Mouse (Mus musculus) lung, embryonic 14.5 days (tissue): ENCODE results near the gene Spata20. TPM values are rescaled to one million over a fixed set of nuclear protein-coding genes. Genes with fewer than 3 reads are reported as not detected.

Experiments
- ATAC-seq: fragments of 200-750 bp; cut with Nextera tagmentation; 2 replicates; pipeline ENCODE4 v1.8.0; 2017; ENCODE audit warnings: mild to moderate bottlenecking, moderate TSS enrichment, moderate library complexity; ENCODE audit not compliant: insufficient read depth
- DNase-seq: peaks from one replicate; pipeline ENCODE4 v3.0.0-alpha.2; 2015
- H3K27ac ChIP-seq: fragments of 300-500 bp; sonication (generic); 2 replicates; pipeline ENCODE4 v1.5.1; 2014; ENCODE audit warnings: low read depth, mild to moderate bottlenecking, moderate library complexity
- H3K27me3 ChIP-seq: fragments of 300-500 bp; sonication (generic); 2 replicates; pipeline ENCODE4 v1.6.1; 2014; ENCODE audit warnings: low read length, control low read depth; ENCODE audit not compliant: insufficient read depth
- H3K36me3 ChIP-seq: fragments of 300-500 bp; sonication (generic); 2 replicates; pipeline ENCODE4 v1.6.1; 2014; ENCODE audit warnings: control low read depth; ENCODE audit not compliant: insufficient read depth
- H3K4me1 ChIP-seq: fragments of 300-500 bp; sonication (generic); 2 replicates; pipeline ENCODE4 v1.6.1; 2014; ENCODE audit warnings: antibody characterized with exemption, control low read depth; ENCODE audit not compliant: insufficient read depth
- H3K4me2 ChIP-seq: fragments of 300-500 bp; sonication (generic); 2 replicates; pipeline ENCODE4 v1.6.1; 2014; ENCODE audit warnings: mild to moderate bottlenecking
- H3K4me3 ChIP-seq: fragments of 300-500 bp; sonication (generic); 2 replicates; pipeline ENCODE4 v1.5.1; 2014; ENCODE audit warnings: low read depth, low read length
- H3K9ac ChIP-seq: fragments of 300-500 bp; sonication (generic); 2 replicates; pipeline ENCODE4 v1.6.1; 2014
- H3K9me3 ChIP-seq: fragments of 300-500 bp; sonication (generic); 2 replicates; pipeline ENCODE4 v1.6.1; 2016; ENCODE audit warnings: low read depth, low read length, control low read depth
- CTCF ChIP-seq: IDR thresholded peaks from 2 replicates; pipeline ENCODE4 v1.5.1; 2016; ENCODE audit warnings: antibody characterized with exemption, low read depth
- WGBS: fragments of 180-500 bp; shearing (Covaris S2); extraction: QIAGEN DNeasy Blood & Tissue Kit; methylation state at CpG from one replicate; pipeline ENCODE4 v1.1.7; 2014; 5-methylcytosine and 5-hydroxymethylcytosine counted together
- polyA plus RNA-seq: library from polyadenylated mRNA; unstranded; fragments of >200 nt; fragmentation: Nextera tagmentation; extraction: Ambion mirVana; gene quantifications from 2 replicates; pipeline ENCODE4 v1.2.1, GENCODE M21; 2014

Spata20 gene
- polyA plus RNA-seq, 1 experiment from 2014 or later = 0.42 TPM

DNA sequence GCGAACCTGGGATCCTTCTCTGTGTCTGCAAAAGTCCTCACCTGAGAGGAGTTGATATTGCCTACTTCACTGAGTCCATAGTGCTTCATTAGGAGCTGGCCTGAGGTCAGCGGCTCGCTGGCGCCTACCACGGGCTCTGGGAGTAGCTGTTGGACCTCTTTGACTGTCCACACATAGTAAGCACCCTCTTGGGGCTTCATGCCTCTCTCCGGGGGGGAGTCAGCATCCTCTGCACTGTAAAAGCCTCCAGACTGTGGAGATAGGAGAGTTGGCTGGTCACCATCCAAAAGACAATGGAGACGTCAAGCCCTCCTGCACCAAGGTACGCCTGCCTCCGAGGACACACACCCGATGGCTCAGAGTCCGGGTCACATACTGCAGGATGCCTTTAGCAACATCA is 3.2 kb downstream of the Spata20 start:
- H3K4me3 ChIP-seq = no peak overlapping the region
- no peak for ATAC-seq
- no peak for TF ChIP-seq CTCF
- H3K4me1 ChIP-seq = no peaks in the 10 kb centered on the region
- H3K36me3 ChIP-seq = no peaks in the 10 kb centered on the region
- WGBS = 85% methylated on average over 11 of the region's 11 CpGs
- H3K9ac ChIP-seq = no peak overlapping the region
- no peak overlapping the region for H3K27ac ChIP-seq
- DNase-seq = no peak
- H3K27me3 ChIP-seq = 0 out of 2 replicates have a peak, but pooled peaks cover 5% of the 10 kb centered on the region
- no peak overlapping the region for H3K4me2 ChIP-seq
- H3K9me3 ChIP-seq = no peaks in the 10 kb centered on the region

DNA sequence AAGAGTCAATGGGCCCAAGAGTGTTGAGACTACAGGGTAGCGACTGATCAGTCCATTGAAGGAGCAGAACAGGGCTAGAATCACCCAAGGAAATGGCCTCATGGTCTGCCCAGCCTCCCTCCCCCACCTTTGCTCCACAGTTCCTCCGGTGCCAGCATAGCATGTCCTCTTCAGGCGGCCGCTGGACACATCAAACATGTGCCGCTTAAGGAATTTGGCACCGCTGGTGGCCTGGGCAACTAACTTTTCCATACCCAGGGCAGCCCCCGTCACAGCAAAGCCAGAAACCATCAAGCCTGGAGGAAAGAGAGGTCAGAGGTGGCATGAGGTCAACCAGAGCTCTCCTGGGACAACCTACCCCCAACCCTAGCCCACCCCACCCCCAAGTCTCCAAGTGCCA is 4.0 kb downstream of the Spata20 start:
- ATAC-seq = no peak
- Histone ChIP-seq H3K4me1 (no peaks in the 10 kb centered on the region), H3K4me2 (no peak overlapping the region), H3K36me3 (no peaks in the 10 kb centered on the region), H3K27me3 (0 out of 2 replicates have a peak, but pooled peaks cover 3% of the 10 kb centered on the region), H3K4me3 (no peak overlapping the region), H3K9ac (no peak overlapping the region), H3K27ac (no peak overlapping the region), H3K9me3 (no peaks in the 10 kb centered on the region)
- 90% methylated on average over 7 of the region's 7 CpGs for WGBS
- no peak for TF ChIP-seq CTCF
- DNase-seq = no peak

DNA sequence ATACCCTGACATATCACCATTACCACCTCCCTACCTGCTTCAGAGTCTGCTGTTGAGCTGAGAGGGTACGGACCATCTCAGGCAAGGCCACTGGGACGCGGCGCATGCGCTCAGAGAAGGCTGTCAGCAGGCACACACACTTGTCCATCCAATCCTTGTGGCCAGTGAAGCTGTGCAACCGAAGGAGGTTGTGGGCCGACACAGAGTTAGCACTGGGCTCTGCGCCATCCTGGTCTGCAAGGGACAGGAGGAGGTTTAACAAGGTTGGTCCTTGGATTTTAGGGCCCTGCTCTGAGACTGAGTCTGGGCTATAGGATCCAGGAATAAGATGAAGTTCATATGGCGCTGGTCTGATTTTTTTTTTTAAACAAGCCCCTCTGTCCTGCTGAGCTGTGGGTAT is 5.6 kb downstream of the Spata20 start:
- H3K27ac ChIP-seq = no peak overlapping the region
- H3K9ac ChIP-seq = no peak overlapping the region
- H3K9me3 ChIP-seq = no peaks in the 10 kb centered on the region
- no peak for TF ChIP-seq CTCF
- H3K36me3 ChIP-seq = no peaks in the 10 kb centered on the region
- no peak for DNase-seq
- H3K27me3 ChIP-seq = peaks cover under 1% of the 10 kb centered on the region
- H3K4me2 ChIP-seq = no peak overlapping the region
- H3K4me3 ChIP-seq = no peak overlapping the region
- 84% methylated on average over 9 of the region's 9 CpGs for WGBS
- ATAC-seq = no peak
- H3K4me1 ChIP-seq = no peaks in the 10 kb centered on the region

DNA sequence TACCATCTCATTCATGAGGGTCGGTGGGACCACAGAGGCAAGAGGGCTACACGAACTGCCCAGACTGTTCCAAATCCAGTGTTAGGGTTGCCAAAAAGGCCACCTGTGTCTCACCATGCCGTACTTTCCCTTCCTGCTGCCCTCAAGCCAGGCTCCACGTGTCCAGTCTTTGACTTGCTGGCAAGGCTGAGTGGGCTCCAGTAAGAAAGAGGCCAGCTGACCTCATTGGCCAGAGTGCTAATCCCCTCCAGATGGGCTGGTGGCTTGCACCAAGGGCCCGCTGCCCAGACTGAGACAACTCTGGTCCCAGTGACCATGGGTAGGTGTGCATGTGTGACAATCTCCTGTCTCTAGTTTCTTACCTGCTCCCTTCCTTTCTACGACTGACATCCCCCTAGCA is 8.3 kb downstream of the Spata20 start:
- no peaks in the 10 kb centered on the region for H3K9me3 ChIP-seq
- TF ChIP-seq CTCF = no peak
- H3K36me3 ChIP-seq = no peaks in the 10 kb centered on the region
- H3K27me3 ChIP-seq = peaks cover 25% of the 10 kb centered on the region
- no peak overlapping the region for H3K9ac ChIP-seq
- peaks cover 9% of the 10 kb centered on the region; the same call in 1 of the 2 replicates for H3K4me1 ChIP-seq
- WGBS = 74% methylated on average over 6 of the region's 6 CpGs
- no peak overlapping the region for H3K4me2 ChIP-seq
- ATAC-seq (no peak), DNase-seq (no peak)
- no peak overlapping the region for H3K4me3 ChIP-seq
- H3K27ac ChIP-seq = no peak overlapping the region

DNA sequence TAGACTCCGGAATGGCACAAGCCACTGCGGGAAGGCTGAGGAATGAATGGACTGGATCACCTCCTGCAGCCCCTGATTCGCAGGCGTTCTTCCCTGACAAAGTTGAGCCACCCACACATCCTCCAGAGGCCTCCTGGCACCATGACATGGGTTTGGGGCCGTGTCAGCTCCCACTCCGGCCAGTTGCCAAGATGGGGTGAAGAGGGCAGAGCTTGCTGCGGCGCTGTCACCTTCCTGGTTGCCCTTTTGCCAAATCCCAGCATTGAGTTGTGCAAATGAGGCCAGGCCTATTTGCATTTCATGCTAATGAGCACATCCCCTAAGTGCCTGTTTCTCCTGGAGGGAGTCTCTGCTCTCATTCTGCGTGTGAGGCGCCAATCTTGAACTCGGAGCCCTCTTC is 10.3 kb downstream of the Spata20 start:
- H3K36me3 ChIP-seq = no peaks in the 10 kb centered on the region
- peaks cover 16% of the 10 kb centered on the region; the same call in 1 of the 2 replicates for H3K4me1 ChIP-seq
- TF ChIP-seq CTCF = no peak
- DNase-seq (peak; percentile 11), ATAC-seq (no peak)
- no peak overlapping the region for H3K4me2 ChIP-seq
- no peak overlapping the region for H3K9ac ChIP-seq
- H3K27me3 ChIP-seq = peaks cover 36% of the 10 kb centered on the region
- no peaks in the 10 kb centered on the region for H3K9me3 ChIP-seq
- 18% methylated on average over 11 of the region's 11 CpGs for WGBS
- no peak overlapping the region for H3K27ac ChIP-seq
- no peak overlapping the region for H3K4me3 ChIP-seq

DNA sequence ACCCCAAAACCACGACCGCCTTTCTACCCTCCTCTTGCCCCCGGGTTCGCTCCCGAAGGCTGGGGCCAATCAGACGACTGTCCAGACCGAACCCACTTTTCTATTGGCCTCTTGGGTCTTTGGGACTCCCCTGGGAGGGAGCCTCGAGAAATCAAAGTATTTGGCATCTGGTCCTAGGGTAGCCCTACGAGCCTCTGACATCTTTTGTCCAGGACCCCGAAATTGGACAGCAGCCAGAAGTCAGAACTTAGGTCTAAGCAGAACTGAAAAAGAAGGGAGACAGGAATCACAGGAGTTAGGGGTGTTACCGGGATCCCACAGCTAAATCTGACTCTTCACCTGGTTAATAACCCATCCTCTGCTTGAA is 11.5 kb downstream of the Spata20 start:
- TF ChIP-seq CTCF = no peak
- peak overlapping the region; percentile 91 for H3K27ac ChIP-seq
- DNase-seq (peak; percentile 83), ATAC-seq (no peak)
- H3K4me1 ChIP-seq = peaks cover 19% of the 10 kb centered on the region
- no peaks in the 10 kb centered on the region for H3K36me3 ChIP-seq
- 3% methylated on average over 11 of the region's 11 CpGs for whole genome bisulfite sequencing
- H3K9me3 ChIP-seq = no peaks in the 10 kb centered on the region
- peak overlapping the region; percentile 72 for H3K4me3 ChIP-seq
- H3K4me2 ChIP-seq = peak overlapping the region; percentile 92
- peaks cover 36% of the 10 kb centered on the region for H3K27me3 ChIP-seq
- peak overlapping the region; percentile 77; the same call in 1 of the 2 replicates for H3K9ac ChIP-seq

DNA sequence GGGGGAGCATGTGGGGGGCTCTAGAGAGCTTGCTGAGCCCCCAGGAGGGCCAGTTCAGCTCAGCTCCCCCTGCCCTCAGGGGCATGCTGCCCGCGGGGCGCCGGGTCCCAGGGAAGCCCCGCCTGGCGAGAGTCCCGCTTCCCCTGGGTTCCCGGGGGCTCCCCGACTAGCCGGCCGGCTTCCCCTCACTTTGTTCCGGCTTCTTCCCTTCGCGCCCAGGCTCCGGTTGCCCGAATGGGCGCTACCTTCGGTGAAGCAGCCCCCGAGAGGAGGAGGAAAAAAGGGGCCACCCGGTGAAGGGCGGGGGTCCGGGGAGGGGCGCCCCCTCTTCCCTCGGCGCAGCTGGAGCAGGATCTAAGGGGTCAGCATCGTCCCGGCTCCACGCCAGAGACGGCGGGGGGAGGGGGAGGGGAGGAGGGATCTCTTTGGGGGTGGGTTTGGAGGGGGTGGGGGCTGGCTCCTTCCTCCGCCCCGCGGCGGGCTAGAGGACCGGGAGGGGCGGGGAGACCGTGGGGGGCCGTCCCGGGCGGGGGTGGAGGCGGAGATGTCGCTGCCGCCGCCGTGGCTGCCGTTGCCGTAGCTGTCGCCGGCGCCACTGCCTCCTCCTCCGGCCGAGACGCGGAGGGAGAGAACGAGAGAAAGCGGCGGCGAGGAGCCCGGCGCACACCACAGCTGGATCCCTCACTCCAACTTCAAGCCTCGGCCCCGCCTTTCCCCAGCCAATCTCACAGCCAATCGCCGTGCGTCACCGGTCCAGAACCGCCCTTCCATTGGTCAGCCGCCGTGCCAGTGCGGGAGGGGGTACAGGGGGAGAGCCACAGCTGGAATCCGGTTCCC is 12.1 kb downstream of the Spata20 start, which contains the start of gene Cacna1g:
Gene Cacna1g (minus strand): TSS at position 492 of the 837 bp plus-strand sequence.
- H3K4me1 ChIP-seq = peaks cover 25% of the 10 kb centered on the region
- no peaks in the 10 kb centered on the region for H3K36me3 ChIP-seq
- DNase-seq (peak; percentile 94), ATAC-seq (peak; percentile 89)
- peak within 1 kb of the TSS; percentile 72 for H3K4me3 ChIP-seq
- no peaks in the 10 kb centered on the region for H3K9me3 ChIP-seq
- no peak for TF ChIP-seq CTCF
- 1% methylated on average over 56 of the region's 71 CpGs for WGBS
- H3K27me3 ChIP-seq = peaks cover 36% of the 10 kb centered on the region
- peak within 1 kb of the TSS; percentile 77 for H3K9ac ChIP-seq
- H3K27ac ChIP-seq = peak within 1 kb of the TSS; percentile 91
- peak within 1 kb of the TSS; percentile 92 for H3K4me2 ChIP-seq
